Mouse (Mus musculus): ENCODE measurements at regions not wholly inside any gene's neighbourhood (a gene's known extent, or its start where the extent isn't known, plus 50 kb on each side); places are given as distances from the start of the nearest gene placed in this dataset.

DNA sequence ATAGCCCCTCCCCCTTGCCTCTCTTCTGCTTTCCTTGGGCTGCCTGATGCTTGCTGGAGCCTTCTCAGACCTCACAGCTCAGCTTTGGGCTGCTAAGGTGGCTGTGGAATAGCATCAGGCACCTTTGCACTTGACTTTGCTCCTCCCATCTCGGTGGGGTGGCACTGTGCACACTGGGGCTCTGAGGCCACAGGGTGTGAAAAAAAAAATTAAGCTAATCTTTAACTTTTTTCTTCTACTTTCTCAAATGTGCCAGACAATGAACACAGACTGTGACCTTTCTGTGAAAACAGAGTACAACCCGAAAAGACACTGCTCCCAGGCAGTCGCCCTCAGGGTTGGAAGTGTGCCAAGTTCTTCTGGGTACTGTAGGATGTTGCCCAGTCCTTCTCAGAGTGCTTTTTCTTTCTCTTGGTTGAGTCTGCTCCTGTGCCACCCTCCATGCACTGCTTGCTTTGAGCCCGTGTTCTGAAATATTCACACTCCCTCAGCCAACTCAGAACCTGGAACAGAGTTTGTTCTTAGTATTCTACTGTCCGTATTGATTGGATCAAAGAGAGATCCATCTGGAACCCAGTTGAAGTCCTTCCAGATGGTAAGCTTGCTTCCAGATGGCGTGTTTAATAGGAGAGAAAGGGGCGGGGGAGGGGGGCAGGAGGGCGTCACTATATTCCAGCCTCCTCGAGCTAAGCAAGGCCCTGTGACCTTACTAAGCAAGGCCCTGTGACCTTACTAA lies 54.8 kb upstream of the Atxn1 start:
- TF ChIP-seq ZNF384 (IDR thresholded peaks at IDR 0.05; ENCODE audit: low read depth, low read length), result no peak
- TF ChIP-seq MAFK (IDR thresholded peaks at IDR 0.05; ENCODE audit: insufficient read depth, low read depth, low read length), result no peak
- no peak for TF ChIP-seq CHD2 (IDR thresholded peaks at IDR 0.05; ENCODE audit: low read depth, low read length)
- no peak for TF ChIP-seq HCFC1 (IDR thresholded peaks at IDR 0.05; ENCODE audit: borderline replicate concordance, insufficient read depth, low read length)

Data from ES-E14 (cell line).